Mouse (Mus musculus): ENCODE results near the gene Pno1. TPM values are rescaled to one million over a fixed set of nuclear protein-coding genes. Genes with fewer than 3 reads are reported as not detected.

Gene Pno1
- polyA plus RNA-seq, 1 experiment from 2014 or later: 51.5 TPM

DNA sequence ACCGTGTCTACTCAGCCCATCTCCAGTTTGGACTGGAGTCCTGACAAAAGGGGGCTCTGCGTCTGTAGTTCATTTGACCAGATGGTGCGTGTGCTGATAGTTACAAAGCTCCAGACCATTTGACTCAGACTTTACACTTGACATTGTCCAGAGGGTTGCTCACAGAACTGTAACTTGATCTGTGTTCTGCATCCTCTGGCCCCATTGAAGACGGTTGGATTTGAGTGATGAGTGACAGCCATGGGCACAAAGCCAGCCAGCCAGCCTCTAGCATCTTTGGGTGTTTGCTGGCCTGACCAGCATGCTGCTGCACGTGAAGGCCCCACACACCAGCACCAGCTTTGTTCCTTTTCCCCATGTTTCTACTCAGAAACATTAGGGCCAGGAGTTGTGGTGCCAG is 21.4 kb upstream of the Pno1 start:
- Histone ChIP-seq H3K27ac (replicated peaks in 1 of 2; ENCODE audit: control insufficient read depth in 1 of 2, insufficient read depth in 1 of 2, low read depth in 2 of 2, low read length in 2 of 2) (peak overlapping the region; percentile 34 to 62), H3K9ac (ENCODE audit: low read length) (peak overlapping the region; percentile 41; the same call in 1 of the 2 replicates), H3K9me3 (ENCODE audit: control insufficient read depth, low read length) (no peaks in the 10 kb centered on the region), H3K4me1 (ENCODE audit: control insufficient read depth in 2 of 2, insufficient read depth in 2 of 2, low read length in 2 of 2) (peaks cover 8 to 31% of the 10 kb centered on the region in 2 experiments), H3K27me3 (ENCODE audit: control insufficient read depth, insufficient read depth, low read length) (no peaks in the 10 kb centered on the region), H3K4me2 (ENCODE audit: low read length) (peak overlapping the region; percentile 49), H3K4me3 (ENCODE audit: control insufficient read depth in 1 of 2, insufficient read depth in 1 of 2, low read depth in 1 of 2, low read length in 2 of 2) (peak overlapping the region; percentile 3 to 11; a peak in 1 of 4 replicates), H3K36me3 (ENCODE audit: control insufficient read depth, insufficient read depth, low read length) (peaks cover 27% of the 10 kb centered on the region)
- WGBS: 19% methylated on average over 5 of the region's 5 CpGs
- peak; percentile 89 for ATAC-seq (ENCODE audit: insufficient number of reproducible peaks, insufficient read depth, low FRiP score, low read depth)

DNA sequence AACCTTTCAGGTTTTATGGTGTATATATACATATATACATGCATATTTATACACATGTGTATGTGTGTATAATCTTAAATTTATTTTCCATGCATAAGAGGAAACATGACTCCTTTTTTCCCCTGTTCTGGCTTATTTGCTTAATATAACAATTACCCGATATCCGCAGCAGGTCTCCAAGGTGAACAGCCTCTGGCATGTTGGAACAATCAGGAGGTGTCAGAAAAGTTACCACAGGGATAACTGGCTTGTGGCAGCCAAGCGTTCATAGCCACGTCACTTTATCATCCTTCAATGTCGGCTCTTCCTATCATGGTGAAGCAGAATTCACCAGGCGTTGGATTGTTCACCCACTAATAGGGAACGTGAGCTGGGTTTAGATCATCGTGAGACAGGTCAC is 9.8 kb upstream of the Pno1 start:
- H3K9ac ChIP-seq (ENCODE audit: low read length): no peak overlapping the region
- peaks cover 28% of the 10 kb centered on the region for H3K36me3 ChIP-seq (ENCODE audit: control insufficient read depth, insufficient read depth, low read length)
- H3K4me1 ChIP-seq (ENCODE audit: control insufficient read depth in 2 of 2, insufficient read depth in 2 of 2, low read length in 2 of 2): no peaks in the 10 kb centered on the region
- ATAC-seq (ENCODE audit: insufficient number of reproducible peaks, insufficient read depth, low FRiP score, low read depth): no peak
- no peak overlapping the region for H3K4me2 ChIP-seq (ENCODE audit: low read length)
- no peak overlapping the region for H3K4me3 ChIP-seq (ENCODE audit: control insufficient read depth in 1 of 2, insufficient read depth in 1 of 2, low read depth in 1 of 2, low read length in 2 of 2)
- 88% methylated on average over 8 of the region's 8 CpGs for WGBS
- H3K9me3 ChIP-seq (ENCODE audit: control insufficient read depth, low read length): no peaks in the 10 kb centered on the region
- no peaks in the 10 kb centered on the region for H3K27me3 ChIP-seq (ENCODE audit: control insufficient read depth, insufficient read depth, low read length)
- H3K27ac ChIP-seq (replicated peaks in 1 of 2; ENCODE audit: control insufficient read depth in 1 of 2, insufficient read depth in 1 of 2, low read depth in 2 of 2, low read length in 2 of 2): no peak overlapping the region

DNA sequence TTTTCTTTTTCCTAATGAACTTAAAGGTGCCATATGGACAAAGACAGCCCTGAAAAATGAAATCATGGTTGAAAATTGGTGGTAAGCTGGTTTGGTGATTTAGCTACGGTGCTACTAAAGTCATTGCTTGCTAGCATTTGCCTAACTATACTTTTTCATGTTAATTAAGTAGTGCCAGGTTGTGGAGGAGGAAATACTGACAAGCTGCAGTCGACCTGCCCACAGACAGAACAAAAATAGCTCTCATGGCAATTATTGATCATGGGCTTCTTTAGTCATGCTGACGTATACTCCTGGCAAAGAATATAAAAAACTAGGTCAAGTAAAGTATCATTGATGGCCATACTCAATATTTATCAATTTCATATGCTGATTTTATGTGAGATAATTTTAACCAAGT is 4.1 kb upstream of the Pno1 start:
- Histone ChIP-seq H3K27me3 (ENCODE audit: control insufficient read depth, insufficient read depth, low read length) (no peaks in the 10 kb centered on the region), H3K36me3 (ENCODE audit: control insufficient read depth, insufficient read depth, low read length) (peaks cover 2% of the 10 kb centered on the region; the same call in 1 of the 2 replicates), H3K9ac (ENCODE audit: low read length) (no peak overlapping the region), H3K4me1 (ENCODE audit: control insufficient read depth in 2 of 2, insufficient read depth in 2 of 2, low read length in 2 of 2) (peaks cover 0 to 16% of the 10 kb centered on the region in 2 experiments; a peak in 3 of 4 replicates), H3K9me3 (ENCODE audit: control insufficient read depth, low read length) (no peaks in the 10 kb centered on the region), H3K4me3 (ENCODE audit: control insufficient read depth in 1 of 2, insufficient read depth in 1 of 2, low read depth in 1 of 2, low read length in 2 of 2) (no peak overlapping the region), H3K4me2 (ENCODE audit: low read length) (no peak overlapping the region), H3K27ac (replicated peaks in 1 of 2; ENCODE audit: control insufficient read depth in 1 of 2, insufficient read depth in 1 of 2, low read depth in 2 of 2, low read length in 2 of 2) (no peak overlapping the region)
- no peak for ATAC-seq (ENCODE audit: insufficient number of reproducible peaks, insufficient read depth, low FRiP score, low read depth)
- 82% methylated on average over 3 of the region's 3 CpGs for WGBS

DNA sequence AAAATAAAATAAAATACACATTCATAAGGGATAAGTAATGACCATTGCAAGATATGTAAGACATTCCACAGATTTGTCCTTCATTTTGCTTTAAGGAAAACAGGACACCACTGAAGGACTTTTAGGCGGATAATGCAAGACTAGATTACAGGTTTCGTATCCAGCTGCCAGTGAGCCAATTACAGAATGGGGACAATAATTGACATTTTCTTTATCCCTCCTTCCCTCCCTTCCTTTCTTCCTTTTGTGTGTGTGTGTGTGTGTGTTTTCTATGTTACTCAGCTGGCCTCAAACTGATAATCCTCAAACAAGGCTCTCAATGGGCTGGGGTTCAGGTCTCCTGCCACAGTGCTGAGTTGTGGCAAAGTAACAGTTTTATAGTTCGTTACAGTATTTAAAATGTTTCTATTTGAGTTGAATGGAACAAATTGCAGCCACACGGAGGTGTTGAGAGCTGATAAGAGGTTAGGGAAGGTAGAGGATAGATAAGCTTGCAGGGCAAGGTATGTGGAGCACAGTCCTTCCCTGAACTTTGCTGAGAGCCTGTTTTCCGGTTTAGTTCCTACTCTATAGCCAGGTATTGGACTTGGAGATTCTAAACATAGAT is 1.6 kb upstream of the Pno1 start:
- 34% methylated on average over 5 of the region's 5 CpGs for WGBS
- peak overlapping the region; percentile 89; the same call in 1 of the 2 replicates for H3K9ac ChIP-seq (ENCODE audit: low read length)

DNA sequence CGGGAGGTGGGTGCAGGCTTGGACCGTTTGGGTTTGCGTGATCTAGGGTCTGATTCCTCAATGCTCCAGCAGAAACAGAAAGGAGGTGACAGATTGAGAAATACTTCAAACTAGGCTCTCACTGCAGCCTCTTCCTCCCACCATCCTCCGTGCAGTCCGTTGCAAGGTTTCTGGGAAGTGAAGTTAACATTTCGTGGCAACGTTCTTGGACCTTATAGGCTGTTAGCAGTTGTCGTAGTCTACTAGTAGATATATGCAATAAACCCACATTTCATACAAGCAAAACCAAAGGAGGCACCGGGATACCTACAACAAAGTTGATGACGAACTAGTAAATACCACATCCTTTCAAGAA is 750 bp upstream of the Pno1 start:
- WGBS: 2% methylated on average over 10 of the region's 10 CpGs
- H3K9me3 ChIP-seq (ENCODE audit: control insufficient read depth, low read length): no peaks in the 10 kb centered on the region
- peak overlapping the region; percentile 84 for H3K4me2 ChIP-seq (ENCODE audit: low read length)
- H3K36me3 ChIP-seq (ENCODE audit: control insufficient read depth, insufficient read depth, low read length): peaks cover 25% of the 10 kb centered on the region
- no peak for ATAC-seq (ENCODE audit: insufficient number of reproducible peaks, insufficient read depth, low FRiP score, low read depth)
- H3K27ac ChIP-seq (replicated peaks in 1 of 2; ENCODE audit: control insufficient read depth in 1 of 2, insufficient read depth in 1 of 2, low read depth in 2 of 2, low read length in 2 of 2): peak overlapping the region; percentile 67 to 71
- H3K4me3 ChIP-seq (ENCODE audit: control insufficient read depth in 1 of 2, insufficient read depth in 1 of 2, low read depth in 1 of 2, low read length in 2 of 2): peak overlapping the region; percentile 85 to 94
- no peaks in the 10 kb centered on the region for H3K27me3 ChIP-seq (ENCODE audit: control insufficient read depth, insufficient read depth, low read length)
- H3K4me1 ChIP-seq (ENCODE audit: control insufficient read depth in 2 of 2, insufficient read depth in 2 of 2, low read length in 2 of 2): peaks cover 0 to 19% of the 10 kb centered on the region in 2 experiments; a peak in 3 of 4 replicates
- H3K9ac ChIP-seq (ENCODE audit: low read length): peak overlapping the region; percentile 89

More for the DNA sequence above, 1.6 kb upstream of the Pno1 start:
- peaks cover 0 to 19% of the 10 kb centered on the region in 2 experiments; a peak in 3 of 4 replicates for H3K4me1 ChIP-seq (ENCODE audit: control insufficient read depth in 2 of 2, insufficient read depth in 2 of 2, low read length in 2 of 2)
- H3K27me3 ChIP-seq (ENCODE audit: control insufficient read depth, insufficient read depth, low read length): no peaks in the 10 kb centered on the region
- H3K36me3 ChIP-seq (ENCODE audit: control insufficient read depth, insufficient read depth, low read length): peaks cover 17% of the 10 kb centered on the region
- peak overlapping the region; percentile 84 for H3K4me2 ChIP-seq (ENCODE audit: low read length)
- peak overlapping the region in 1 of 2 experiments; percentile 94; a peak in 1 of 4 replicates for H3K4me3 ChIP-seq (ENCODE audit: control insufficient read depth in 1 of 2, insufficient read depth in 1 of 2, low read depth in 1 of 2, low read length in 2 of 2)
- no peaks in the 10 kb centered on the region for H3K9me3 ChIP-seq (ENCODE audit: control insufficient read depth, low read length)
- ATAC-seq (ENCODE audit: insufficient number of reproducible peaks, insufficient read depth, low FRiP score, low read depth): no peak
- H3K27ac ChIP-seq (replicated peaks in 1 of 2; ENCODE audit: control insufficient read depth in 1 of 2, insufficient read depth in 1 of 2, low read depth in 2 of 2, low read length in 2 of 2): no peak overlapping the region

DNA sequence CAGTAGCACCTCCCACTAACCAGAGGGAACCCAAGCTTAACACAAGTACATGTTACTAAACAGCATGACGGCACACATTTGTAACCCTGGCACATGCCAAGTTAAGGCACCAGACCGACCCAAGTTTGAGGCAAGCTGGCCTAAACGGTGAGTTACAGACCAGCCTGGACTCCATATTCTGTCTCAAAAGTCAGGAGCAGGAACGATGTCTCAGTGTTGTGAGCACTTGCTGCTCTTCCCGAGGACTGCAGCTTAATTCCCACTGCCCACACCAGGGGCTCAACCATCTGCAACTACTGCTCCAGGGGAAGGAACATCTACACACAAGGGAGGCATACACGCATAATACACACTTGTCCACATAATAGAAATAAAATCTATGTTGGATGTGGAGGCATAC is 8.9 kb downstream of the Pno1 start:
- WGBS: 82% methylated on average over 6 of the region's 6 CpGs
- Histone ChIP-seq H3K4me1 (ENCODE audit: control insufficient read depth in 2 of 2, insufficient read depth in 2 of 2, low read length in 2 of 2) (no peaks in the 10 kb centered on the region), H3K9ac (ENCODE audit: low read length) (no peak overlapping the region), H3K4me2 (ENCODE audit: low read length) (no peak overlapping the region), H3K9me3 (ENCODE audit: control insufficient read depth, low read length) (no peaks in the 10 kb centered on the region), H3K27ac (replicated peaks in 1 of 2; ENCODE audit: control insufficient read depth in 1 of 2, insufficient read depth in 1 of 2, low read depth in 2 of 2, low read length in 2 of 2) (no peak overlapping the region), H3K4me3 (ENCODE audit: control insufficient read depth in 1 of 2, insufficient read depth in 1 of 2, low read depth in 1 of 2, low read length in 2 of 2) (no peak overlapping the region), H3K36me3 (ENCODE audit: control insufficient read depth, insufficient read depth, low read length) (peaks cover 82% of the 10 kb centered on the region), H3K27me3 (ENCODE audit: control insufficient read depth, insufficient read depth, low read length) (no peaks in the 10 kb centered on the region)
- ATAC-seq (ENCODE audit: insufficient number of reproducible peaks, insufficient read depth, low FRiP score, low read depth): no peak

DNA sequence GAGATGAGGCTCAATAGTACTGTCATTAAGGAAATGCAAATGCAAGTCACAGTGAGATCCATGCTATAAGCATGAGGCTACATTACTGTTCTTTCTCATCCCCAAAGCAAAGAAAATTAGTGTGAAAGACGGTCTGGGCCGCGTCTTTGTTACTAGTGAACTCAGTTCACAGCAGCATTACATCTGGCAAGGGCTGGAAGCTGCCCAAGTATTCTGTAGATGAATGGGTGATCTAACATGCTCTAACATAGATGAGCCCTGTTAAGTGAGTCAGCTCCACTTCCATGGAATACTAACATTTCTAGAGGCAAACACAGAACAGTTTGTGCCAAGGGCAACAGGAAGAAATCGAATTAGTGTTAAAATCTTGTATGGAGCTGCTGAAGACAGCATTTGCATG is 10.4 kb downstream of the Pno1 start:
- Histone ChIP-seq H3K4me1 (ENCODE audit: control insufficient read depth in 2 of 2, insufficient read depth in 2 of 2, low read length in 2 of 2) (no peaks in the 10 kb centered on the region), H3K4me3 (ENCODE audit: control insufficient read depth in 1 of 2, insufficient read depth in 1 of 2, low read depth in 1 of 2, low read length in 2 of 2) (no peak overlapping the region), H3K9ac (ENCODE audit: low read length) (no peak overlapping the region), H3K9me3 (ENCODE audit: control insufficient read depth, low read length) (no peaks in the 10 kb centered on the region), H3K4me2 (ENCODE audit: low read length) (no peak overlapping the region), H3K36me3 (ENCODE audit: control insufficient read depth, insufficient read depth, low read length) (peaks cover 83% of the 10 kb centered on the region), H3K27me3 (ENCODE audit: control insufficient read depth, insufficient read depth, low read length) (no peaks in the 10 kb centered on the region), H3K27ac (replicated peaks in 1 of 2; ENCODE audit: control insufficient read depth in 1 of 2, insufficient read depth in 1 of 2, low read depth in 2 of 2, low read length in 2 of 2) (no peak overlapping the region)
- ATAC-seq (ENCODE audit: insufficient number of reproducible peaks, insufficient read depth, low FRiP score, low read depth): no peak
- 94% methylated on average over 4 of the region's 4 CpGs for WGBS
